Mouse (Mus musculus) intestine, embryonic 14.5 days (tissue): ENCODE results near the gene Ablim2. TPM values are rescaled to one million over a fixed set of nuclear protein-coding genes. Genes with fewer than 3 reads are reported as not detected.

ENCODE experiments used
- ATAC-seq: fragments of 200-750 bp; cut with Nextera tagmentation; replicated peaks from 2 replicates; pipeline ENCODE4 v1.8.0; 2017; ENCODE audit warnings: low read depth, moderate number of reproducible peaks, moderate TSS enrichment, moderate library complexity; ENCODE audit not compliant: low FRiP score, low TSS enrichment
- DNase-seq: peaks from one replicate; pipeline ENCODE4 v3.0.0-alpha.2; 2018; ENCODE audit warnings: low spot score
- H3K27ac ChIP-seq: fragments of 300-500 bp; sonication (generic); 2 replicates; pipeline ENCODE4 v1.5.1; 2014; ENCODE audit warnings: low read depth, mild to moderate bottlenecking, control low read depth
- H3K27me3 ChIP-seq: fragments of 300-500 bp; sonication (generic); replicated peaks from 2 replicates; pipeline ENCODE4 v1.6.1; 2014; ENCODE audit warnings: low read length, control low read depth; ENCODE audit not compliant: control insufficient read depth, insufficient read depth
- H3K36me3 ChIP-seq: fragments of 300-500 bp; sonication (generic); 2 replicates; pipeline ENCODE4 v1.6.1; 2014; ENCODE audit warnings: low read length, control low read depth; ENCODE audit not compliant: control insufficient read depth, insufficient read depth
- H3K4me1 ChIP-seq: fragments of 300-500 bp; sonication (generic); replicated peaks from 2 replicates; pipeline ENCODE4 v1.6.1; 2014; ENCODE audit warnings: low read length, control low read depth, mixed read lengths; ENCODE audit not compliant: control insufficient read depth, insufficient read depth
- H3K4me2 ChIP-seq: fragments of 300-500 bp; sonication (generic); 2 replicates; pipeline ENCODE4 v1.6.1; 2014; ENCODE audit warnings: low read length
- H3K4me3 ChIP-seq: fragments of 300-500 bp; sonication (generic); 2 replicates; pipeline ENCODE4 v1.5.1; 2014; ENCODE audit warnings: low read depth, low read length, control low read depth, mixed read lengths
- H3K9ac ChIP-seq: fragments of 300-500 bp; sonication (generic); 2 replicates; pipeline ENCODE4 v1.6.1; 2014; ENCODE audit warnings: mild to moderate bottlenecking, low read length
- H3K9me3 ChIP-seq: fragments of 300-500 bp; sonication (generic); 2 replicates; pipeline ENCODE4 v1.6.1; 2016; ENCODE audit warnings: low read length, control low read depth; ENCODE audit not compliant: control insufficient read depth
- WGBS: fragments of 180-500 bp; shearing (Covaris S2); extraction: QIAGEN DNeasy Blood & Tissue Kit; methylation state at CpG from one replicate; pipeline ENCODE4 v1.1.7; 2014; 5-methylcytosine and 5-hydroxymethylcytosine counted together
- polyA plus RNA-seq: library from polyadenylated mRNA; unstranded; fragments of >200 nt; fragmentation: Nextera tagmentation; extraction: Ambion mirVana; gene quantifications from 2 replicates; pipeline ENCODE4 v1.2.1, GENCODE M21; 2014

Ablim2 gene
- polyA plus RNA-seq, 1 experiment from 2014 or later = 4.4 TPM

DNA sequence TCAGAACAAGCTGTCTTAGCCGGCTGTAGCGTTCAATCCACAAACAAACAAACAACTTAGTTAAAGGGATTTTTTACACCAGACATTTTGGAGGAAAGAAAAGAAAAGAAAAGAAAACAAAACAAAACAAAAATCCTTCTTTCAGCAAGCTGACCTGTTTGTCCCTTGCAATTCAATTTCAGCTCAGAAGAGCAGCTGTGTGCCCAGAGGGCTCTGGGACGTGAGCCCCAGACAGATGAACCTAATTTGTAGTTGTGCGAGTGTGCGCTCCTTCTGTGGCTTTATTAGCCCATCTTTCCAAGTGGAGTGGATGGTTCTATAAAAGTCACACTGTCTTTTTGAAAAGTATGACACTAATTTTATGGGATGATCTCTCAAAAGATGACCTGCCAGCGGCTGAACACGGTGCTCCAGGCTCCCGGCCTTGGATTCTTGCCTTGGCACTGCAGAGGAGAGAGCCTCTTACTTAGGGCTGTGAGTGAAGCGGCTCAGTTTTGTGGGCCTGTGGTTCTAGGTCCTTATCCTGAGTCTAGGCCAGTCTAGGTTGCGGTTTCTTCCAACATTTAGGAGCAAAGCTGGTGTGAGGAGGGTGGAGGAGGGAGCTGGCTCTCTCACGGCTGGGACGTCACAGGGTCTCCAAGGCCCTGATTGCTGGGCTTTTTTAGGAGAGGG is 158.1 kb downstream of the Ablim2 start:
- no peak overlapping the region for H3K4me3 ChIP-seq
- ATAC-seq = no peak
- no peak for DNase-seq
- no peaks in the 10 kb centered on the region for H3K27me3 ChIP-seq
- no peak overlapping the region for H3K9ac ChIP-seq
- H3K27ac ChIP-seq = no peak overlapping the region
- H3K4me1 ChIP-seq = peaks cover 38% of the 10 kb centered on the region
- H3K9me3 ChIP-seq = no peaks in the 10 kb centered on the region
- 79% methylated on average over 12 of the region's 12 CpGs for WGBS
- no peak overlapping the region for H3K4me2 ChIP-seq
- H3K36me3 ChIP-seq = peaks cover 4% of the 10 kb centered on the region; the same call in 1 of the 2 replicates

DNA sequence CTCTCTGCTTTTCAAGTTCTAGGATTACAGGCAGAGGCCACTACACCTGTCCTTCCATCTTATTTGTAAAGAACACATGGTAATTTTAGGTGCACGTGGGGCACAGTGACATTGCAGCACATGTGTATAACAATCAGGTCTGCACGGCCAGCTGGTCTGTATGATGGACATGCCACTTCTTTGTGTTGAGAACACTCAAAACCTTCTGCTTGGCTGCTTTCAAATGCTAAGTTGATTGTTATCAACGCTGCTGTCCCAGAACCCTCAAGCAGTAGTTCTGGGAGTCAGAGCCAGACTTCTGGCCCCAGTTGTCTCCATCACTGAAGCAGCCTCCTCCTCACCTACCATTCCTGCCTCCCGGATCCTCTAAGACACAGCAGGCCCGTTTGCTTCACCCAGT is 159.0 kb downstream of the Ablim2 start:
- ATAC-seq (no peak), DNase-seq (no peak)
- Histone ChIP-seq H3K4me1 (peaks cover 46% of the 10 kb centered on the region), H3K9me3 (no peaks in the 10 kb centered on the region), H3K4me3 (no peak overlapping the region), H3K9ac (no peak overlapping the region), H3K36me3 (no peaks in the 10 kb centered on the region), H3K27me3 (no peaks in the 10 kb centered on the region), H3K27ac (no peak overlapping the region), H3K4me2 (no peak overlapping the region)
- 80% methylated on average over 5 of the region's 5 CpGs for WGBS

DNA sequence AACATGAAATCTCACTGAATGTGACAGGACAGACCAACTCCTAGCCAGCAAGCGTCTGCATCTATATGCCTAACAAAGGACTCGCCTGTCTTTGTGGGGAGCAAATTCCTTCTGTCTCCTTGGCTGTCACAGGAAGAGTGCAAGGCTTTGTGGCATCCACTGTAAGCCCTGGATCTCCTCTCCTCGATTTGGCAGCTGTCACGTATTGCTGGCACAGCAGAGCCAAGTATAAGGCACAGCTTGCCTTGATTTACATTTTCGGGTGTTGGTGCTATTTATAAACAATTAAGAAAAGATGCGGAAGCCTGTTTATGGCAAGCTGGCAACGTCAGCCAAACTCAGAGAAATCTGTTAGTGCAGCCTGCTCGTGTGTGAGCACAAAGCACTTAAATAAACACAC is 160.7 kb downstream of the Ablim2 start:
- WGBS = 16% methylated on average over 8 of the region's 8 CpGs
- Histone ChIP-seq H3K9ac (no peak overlapping the region), H3K4me1 (peaks cover 62% of the 10 kb centered on the region), H3K27ac (peak overlapping the region; percentile 60), H3K27me3 (no peaks in the 10 kb centered on the region), H3K36me3 (no peaks in the 10 kb centered on the region), H3K4me2 (peak overlapping the region; percentile 18; the same call in 1 of the 2 replicates), H3K4me3 (no peak overlapping the region), H3K9me3 (no peaks in the 10 kb centered on the region)
- no peak for ATAC-seq
- DNase-seq = no peak

DNA sequence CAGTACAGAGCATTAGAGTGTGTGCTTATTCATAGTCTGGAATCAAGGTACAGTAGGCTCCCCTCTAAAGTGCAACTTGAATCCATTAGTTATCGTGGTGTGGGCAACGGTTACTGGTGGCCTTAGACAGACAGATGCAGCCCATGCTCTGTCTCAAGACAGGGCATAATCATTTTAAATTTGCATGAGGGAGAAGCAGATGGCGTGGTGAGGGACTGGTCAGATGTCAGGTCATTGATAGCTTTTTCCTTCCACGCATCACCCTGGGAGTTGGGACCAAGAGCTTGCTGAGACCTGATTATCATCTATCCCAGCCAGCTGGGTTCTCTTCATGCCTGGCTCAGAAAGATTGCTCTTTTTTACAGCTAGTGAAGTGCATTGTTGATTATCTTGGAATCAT is 162.4 kb downstream of the Ablim2 start:
- Histone ChIP-seq H3K9ac (no peak overlapping the region), H3K27me3 (no peaks in the 10 kb centered on the region), H3K4me1 (peaks cover 78% of the 10 kb centered on the region), H3K9me3 (no peaks in the 10 kb centered on the region), H3K27ac (no peak overlapping the region), H3K36me3 (0 out of 2 replicates have a peak, but pooled peaks cover 3% of the 10 kb centered on the region), H3K4me2 (no peak overlapping the region), H3K4me3 (no peak overlapping the region)
- ATAC-seq (no peak), DNase-seq (no peak)
- 73% methylated on average over 4 of the region's 4 CpGs for WGBS

DNA sequence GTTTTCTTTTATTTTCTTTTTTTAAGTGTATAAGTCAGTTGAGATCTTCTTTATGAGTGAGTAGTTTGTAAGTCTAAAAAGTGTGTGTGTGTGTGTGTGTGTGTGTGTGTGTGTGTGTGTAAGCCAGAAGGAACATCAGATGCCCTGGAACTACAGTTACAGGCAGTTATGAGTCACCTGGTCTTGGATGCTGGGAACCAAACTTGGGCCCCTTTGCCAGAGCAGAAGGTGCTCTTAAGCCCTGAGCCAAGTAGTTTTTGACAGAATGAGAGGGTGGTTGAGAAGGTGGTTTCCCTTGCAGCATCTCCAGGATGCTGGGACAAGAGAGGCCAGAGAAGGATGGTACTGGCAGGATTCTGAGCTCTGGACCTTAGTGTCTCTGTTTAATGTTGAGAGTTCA is 162.9 kb downstream of the Ablim2 start:
- ATAC-seq = no peak
- H3K27ac ChIP-seq = peak overlapping the region; percentile 94
- no peak overlapping the region for H3K4me2 ChIP-seq

DNA sequence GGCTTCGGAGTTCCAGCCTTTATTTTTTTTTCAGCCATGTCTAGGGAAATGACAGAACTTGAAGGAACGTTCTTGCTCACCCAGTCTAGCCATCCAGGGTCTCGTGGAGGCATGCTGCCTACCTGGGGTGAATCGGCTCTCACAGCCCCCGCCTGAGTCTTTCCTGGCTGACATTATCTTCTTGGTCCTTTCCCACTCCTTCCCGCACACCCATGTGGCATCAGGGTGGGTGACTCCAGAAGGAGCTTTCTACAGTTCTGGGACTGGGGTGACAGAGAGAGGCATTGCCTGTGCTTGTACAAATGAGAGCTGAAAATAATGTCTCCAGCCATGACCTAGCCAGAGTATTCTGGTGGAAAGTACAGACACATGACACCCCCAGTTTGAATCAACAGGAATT is 163.5 kb downstream of the Ablim2 start:
- no peak overlapping the region for H3K4me3 ChIP-seq
- H3K4me2 ChIP-seq = peak overlapping the region; percentile 43
- H3K9me3 ChIP-seq = no peaks in the 10 kb centered on the region
- H3K27me3 ChIP-seq = no peaks in the 10 kb centered on the region
- peaks cover 85% of the 10 kb centered on the region for H3K4me1 ChIP-seq
- ATAC-seq (0 out of 2 replicates have a peak, but pooled peaks have one; percentile 7), DNase-seq (no peak)
- 0 out of 2 replicates have a peak, but pooled peaks cover 3% of the 10 kb centered on the region for H3K36me3 ChIP-seq
- H3K27ac ChIP-seq = peak overlapping the region; percentile 94
- H3K9ac ChIP-seq = peak overlapping the region; percentile 27; the same call in 1 of the 2 replicates
- 65% methylated on average over 6 of the region's 6 CpGs for WGBS

More for the DNA sequence above, 162.9 kb downstream of the Ablim2 start:
- H3K4me3 ChIP-seq = no peak overlapping the region
- no peaks in the 10 kb centered on the region for H3K27me3 ChIP-seq
- no peak overlapping the region for H3K9ac ChIP-seq
- H3K4me1 ChIP-seq = peaks cover 83% of the 10 kb centered on the region
- 0 out of 2 replicates have a peak, but pooled peaks cover 3% of the 10 kb centered on the region for H3K36me3 ChIP-seq
- no peak for DNase-seq
- no peaks in the 10 kb centered on the region for H3K9me3 ChIP-seq

DNA sequence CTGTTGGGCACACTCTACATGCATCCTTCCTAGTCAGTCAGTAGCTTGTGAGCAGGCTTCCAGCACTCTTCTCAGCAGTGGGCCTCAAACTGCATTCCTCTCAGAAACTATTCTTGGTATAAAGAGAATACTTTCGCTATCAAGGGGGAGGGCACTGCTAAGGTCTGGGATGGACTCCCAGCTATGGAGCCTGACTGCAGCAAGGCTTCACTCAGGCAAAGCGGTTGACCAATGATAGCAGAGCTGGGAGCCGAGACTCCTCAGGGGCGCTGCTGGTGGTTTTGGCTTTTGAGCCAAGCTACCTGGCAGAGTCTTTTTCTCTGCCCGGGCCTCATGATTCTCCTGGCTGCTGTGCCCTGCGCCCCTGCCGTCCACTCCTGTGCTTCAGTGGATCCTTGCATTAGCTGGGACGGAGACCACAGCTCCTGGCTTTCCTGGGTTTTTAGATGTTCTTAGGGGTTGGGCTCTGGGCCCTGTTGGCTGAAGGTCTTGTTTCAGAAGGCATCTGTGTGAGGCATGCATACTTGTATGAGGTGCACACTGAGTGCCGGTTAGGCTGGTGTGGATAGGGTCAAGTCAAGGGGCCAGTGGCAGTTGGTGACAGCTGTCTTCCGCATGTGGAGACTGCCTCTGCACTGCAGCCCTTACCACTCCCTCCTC is 164.0 kb downstream of the Ablim2 start:
- Histone ChIP-seq H3K36me3 (0 out of 2 replicates have a peak, but pooled peaks cover 3% of the 10 kb centered on the region), H3K27ac (peak overlapping the region; percentile 94), H3K4me2 (peak overlapping the region; percentile 43), H3K4me3 (0 out of 2 replicates have a peak overlapping the region, but pooled peaks have one; percentile 1), H3K27me3 (no peaks in the 10 kb centered on the region), H3K9ac (no peak overlapping the region; the same call in 1 of the 2 replicates), H3K9me3 (no peaks in the 10 kb centered on the region), H3K4me1 (peaks cover 87% of the 10 kb centered on the region)
- ATAC-seq = peak; percentile 81
- WGBS = 26% methylated on average over 10 of the region's 10 CpGs
- DNase-seq = peak; percentile 85

DNA sequence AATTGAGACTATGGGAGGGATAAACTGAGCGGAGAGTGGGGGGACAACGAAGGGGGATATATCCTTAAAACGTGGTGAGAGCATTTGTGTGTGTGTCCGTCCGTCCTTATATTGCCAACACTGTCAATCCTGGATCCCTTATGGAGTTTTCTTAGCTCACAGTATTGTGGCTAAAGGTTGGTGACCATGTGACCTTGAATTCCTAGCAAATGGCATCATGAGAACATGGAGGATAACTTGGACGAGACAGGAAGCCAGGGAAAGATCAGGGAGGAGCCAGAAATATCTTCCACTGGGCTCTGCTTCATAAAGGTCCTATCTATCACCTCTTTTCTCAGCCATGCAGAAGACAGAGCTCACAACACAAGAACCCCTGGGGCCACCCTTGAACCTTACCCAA is 165.8 kb downstream of the Ablim2 start:
- no peak for ATAC-seq
- DNase-seq = no peak
- Histone ChIP-seq H3K9me3 (no peaks in the 10 kb centered on the region), H3K4me3 (no peak overlapping the region), H3K4me1 (peaks cover 83% of the 10 kb centered on the region), H3K36me3 (0 out of 2 replicates have a peak, but pooled peaks cover 3% of the 10 kb centered on the region), H3K27me3 (no peaks in the 10 kb centered on the region), H3K27ac (no peak overlapping the region; the same call in 1 of the 2 replicates), H3K4me2 (no peak overlapping the region), H3K9ac (no peak overlapping the region)
- 83% methylated on average over 6 of the region's 6 CpGs for WGBS
